Mouse (Mus musculus) CH12.LX (cell line): Measurements from ENCODE around the gene Capg.

Source experiments
- CTCF ChIP-seq, 2 experiments: IDR thresholded peaks in 1 of 2; conservative IDR thresholded peaks in 1 of 2; 2 replicates each; pipeline ENCODE4 v1.5.1; 2011 to 2012; ENCODE audit warnings: low read depth in 2 of 2, low read length in 2 of 2, improper control_type of control experiment in 1 of 2, inconsistent platforms in 1 of 2, mild to moderate bottlenecking in 1 of 2, moderate library complexity in 1 of 2
- POLR2A ChIP-seq: IDR thresholded peaks from 2 replicates; pipeline ENCODE4 v1.6.1; 2011; ENCODE audit warnings: low read depth, mild to moderate bottlenecking, improper control_type of control experiment, low read length
- USF1 ChIP-seq: IDR thresholded peaks from 2 replicates; pipeline ENCODE4 v1.6.1; 2014; ENCODE audit warnings: low read depth, mild to moderate bottlenecking, inconsistent platforms, low read length, improper control_type of control experiment

DNA sequence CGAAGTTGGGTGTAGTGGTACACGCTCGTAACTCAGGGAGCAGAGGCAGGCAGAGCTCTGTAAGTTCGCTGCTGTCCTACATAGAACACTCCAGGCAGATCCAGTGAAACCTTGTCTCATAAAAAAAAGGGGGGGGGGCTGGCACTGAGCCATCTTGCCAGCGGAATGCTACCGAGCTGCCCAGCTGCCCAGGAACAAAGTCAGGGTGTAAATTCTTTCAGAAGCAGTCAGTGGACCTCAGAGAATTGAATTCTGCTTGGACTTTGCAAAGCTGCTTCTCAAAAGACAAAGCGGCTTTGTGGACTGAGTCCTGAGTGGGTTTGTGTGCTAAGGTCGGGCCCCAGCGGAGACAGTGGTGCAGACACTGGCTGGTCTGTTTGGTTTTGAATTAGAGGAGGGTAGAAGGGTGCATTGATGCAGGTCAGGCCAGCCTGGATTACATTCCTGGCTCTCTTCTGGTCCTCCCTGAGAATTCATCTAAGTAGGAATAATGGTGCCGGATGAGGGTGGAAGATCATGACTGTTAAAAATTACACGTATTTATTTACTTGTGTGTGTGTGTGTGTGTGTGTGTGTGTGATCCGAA, 833 bp upstream of the Capg start:
- TF ChIP-seq CTCF (conservative IDR thresholded peaks at IDR 0.05 in 1 of 2, IDR thresholded peaks at IDR 0.05 in 1 of 2; ENCODE audit: low read depth in 2 of 2, low read length in 2 of 2) = no peak
- no peak for TF ChIP-seq POLR2A
- no peak for TF ChIP-seq USF1
